Mouse (Mus musculus) cortical plate, adult 2 months (tissue): Measurements from ENCODE around the gene Epha8.

ENCODE experiments used
- CTCF ChIP-seq: fragments of 200-500 bp; IDR thresholded peaks from 2 replicates; pipeline ENCODE4 v1.5.1; 2011; ENCODE audit warnings: mild to moderate bottlenecking, control low read depth, low read length; ENCODE audit not compliant: insufficient read depth; ENCODE audit errors: extremely low read depth
- POLR2A ChIP-seq: fragments of 200-500 bp; IDR thresholded peaks from 2 replicates; pipeline ENCODE4 v1.6.1; 2011; ENCODE audit warnings: mild to moderate bottlenecking, low read length, control low read depth; ENCODE audit not compliant: insufficient read depth; ENCODE audit errors: extremely low read depth

GRCm38 (mm10) chr4:136969096-136969495 lies 12.5 kb upstream of the Epha8 start:
- TF ChIP-seq POLR2A (no peak), CTCF (no peak)
